Mouse (Mus musculus) gastrocnemius, postnatal 4 days (tissue): ENCODE data around the gene Cytip. TPM values are rescaled to one million over a fixed set of nuclear protein-coding genes. Genes with fewer than 3 reads are reported as not detected.

Experiments
- DNase-seq, 2 experiments: peaks; one replicate each; pipeline ENCODE4 v3.0.0; 2021 to 2022; ENCODE audit warnings: low spot score in 2 of 2, mixed read lengths in 2 of 2
- total RNA-seq, 2 experiments: library from RNA; stranded (reverse); gene quantifications; 2 replicates each; pipeline ENCODE4 v1.2.3; 2021

The Cytip gene
- total RNA-seq, 2 experiments from 2014 or later = 1.3 TPM

DNA sequence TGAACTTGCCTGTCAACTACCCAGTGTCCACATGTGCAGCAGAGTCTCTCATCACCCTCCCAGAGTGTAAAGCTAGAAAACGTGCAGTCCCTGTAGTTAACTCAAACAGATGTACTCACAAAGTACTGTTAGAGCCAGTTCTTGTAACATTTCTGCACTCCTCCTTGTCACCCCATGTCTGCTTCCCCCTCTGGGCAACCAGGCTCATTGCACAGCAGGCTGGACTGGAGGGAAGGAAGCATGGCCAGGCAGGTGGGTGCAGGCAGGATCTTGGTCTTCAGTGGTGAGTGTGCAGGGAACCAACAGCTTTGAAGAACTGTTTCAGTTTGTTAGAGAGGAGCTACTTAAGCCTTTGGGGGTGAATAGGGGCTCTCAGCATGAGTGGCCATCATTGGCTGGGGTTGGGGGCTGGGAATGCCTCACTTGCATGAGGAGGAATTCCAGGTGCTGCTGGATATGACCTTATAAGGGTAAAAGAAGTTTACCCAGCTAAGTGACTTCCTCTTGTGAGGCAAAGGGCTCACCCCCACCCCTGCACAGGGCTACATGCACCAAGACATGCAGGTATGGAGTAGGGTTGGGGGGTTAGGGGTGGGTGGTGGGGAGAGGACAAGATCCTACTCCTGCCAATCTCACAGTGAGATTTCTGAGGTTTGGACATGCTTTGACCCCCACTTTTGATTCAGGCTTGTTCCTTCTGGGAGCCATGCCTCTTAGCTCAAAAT lies 31.7 kb downstream of the Cytip start:
- DNase-seq = no peak

DNA sequence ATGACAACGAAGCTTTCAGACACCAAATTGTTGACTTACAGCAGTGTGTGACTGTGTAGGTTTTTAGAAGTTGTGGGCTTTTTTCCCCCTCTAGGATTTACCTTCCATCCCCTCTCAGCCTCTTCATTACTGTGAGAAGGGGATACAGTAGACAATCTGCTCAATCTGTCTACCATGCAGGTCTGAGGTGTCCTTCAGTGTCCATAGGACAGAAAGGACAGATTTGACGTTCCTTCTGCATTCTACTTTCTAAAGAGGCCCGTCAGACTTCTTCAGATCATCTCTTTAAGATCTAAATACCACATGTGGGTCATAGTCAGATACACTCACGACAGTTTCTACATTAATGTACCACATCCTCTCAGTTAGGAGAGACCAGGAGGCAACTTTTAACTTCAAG lies 33.5 kb downstream of the Cytip start:
- no peak for DNase-seq

DNA sequence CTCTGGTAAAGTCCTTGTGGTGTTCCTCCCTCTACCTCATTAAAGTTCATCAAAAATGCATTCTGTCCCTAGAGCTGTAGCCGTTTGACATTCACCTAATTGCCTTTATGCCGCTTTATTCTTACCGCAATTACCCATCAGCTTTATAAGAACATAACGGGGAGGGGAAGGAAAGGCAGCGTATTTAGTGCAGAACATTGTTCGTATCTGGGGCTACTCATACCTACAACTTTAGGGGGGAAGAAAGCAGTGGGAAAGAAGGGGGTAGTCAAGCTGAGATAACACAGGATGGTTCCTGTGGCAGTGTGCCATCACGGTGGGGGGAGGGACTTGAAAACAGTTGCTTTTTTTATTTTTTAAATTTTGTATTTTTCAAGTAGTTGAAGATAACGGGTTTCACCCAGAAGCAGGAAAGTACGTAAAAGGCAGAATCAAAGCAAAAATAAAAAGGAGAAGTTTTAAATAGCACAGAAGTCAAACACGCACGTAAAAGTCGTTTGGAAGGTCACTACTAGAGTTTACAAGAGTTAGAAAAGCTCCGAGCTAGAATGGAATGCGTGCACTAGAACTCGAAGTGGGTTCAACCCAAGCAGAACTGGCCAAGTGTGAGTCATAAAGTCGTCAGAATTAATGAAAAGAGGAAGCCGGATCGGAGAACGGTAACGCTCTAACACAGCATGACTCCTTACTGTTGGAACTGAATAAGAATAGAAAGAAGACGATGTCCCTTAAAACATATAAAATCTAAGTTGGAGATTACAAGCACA lies 34.6 kb downstream of the Cytip start:
- no peak for DNase-seq

DNA sequence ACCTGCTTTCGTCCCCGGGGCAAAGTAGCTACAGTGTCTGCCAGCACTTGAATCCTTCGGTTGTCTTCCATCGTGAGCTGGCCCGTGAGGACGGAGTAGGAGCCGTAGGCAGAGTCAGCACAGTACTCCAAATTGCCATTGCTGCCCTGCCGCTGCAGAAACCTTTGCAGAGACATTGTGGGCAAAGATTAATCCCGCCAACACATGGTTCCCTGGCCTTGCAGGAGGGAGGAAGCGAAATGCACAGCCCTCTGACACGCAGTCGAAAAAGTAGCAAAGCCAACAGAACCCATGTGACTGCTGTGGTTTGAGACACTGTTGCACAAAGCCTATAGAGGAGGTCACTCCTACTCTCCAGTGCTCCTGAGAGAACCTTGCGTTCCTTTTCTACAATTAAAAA lies 35.5 kb downstream of the Cytip start:
- DNase-seq = no peak

DNA sequence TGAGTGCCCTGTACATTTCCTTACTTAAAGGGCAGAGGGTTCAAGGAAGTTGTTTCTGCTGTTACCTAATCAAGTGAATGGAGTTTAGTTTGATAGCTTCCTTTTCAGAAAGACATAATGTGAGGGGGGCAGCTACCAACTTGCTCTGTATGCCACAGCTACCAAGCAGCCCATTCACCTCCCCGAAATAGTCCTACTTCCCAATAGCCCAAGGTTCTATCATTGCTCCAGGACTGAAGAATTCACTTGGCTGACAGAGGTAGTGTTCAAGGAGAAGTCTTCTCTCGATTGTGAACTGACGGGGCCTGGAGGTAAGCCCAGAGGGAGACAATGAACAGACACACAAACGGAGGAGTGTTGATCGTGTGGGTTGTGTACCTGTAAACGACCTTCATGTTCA lies 36.2 kb downstream of the Cytip start:
- DNase-seq = no peak

DNA sequence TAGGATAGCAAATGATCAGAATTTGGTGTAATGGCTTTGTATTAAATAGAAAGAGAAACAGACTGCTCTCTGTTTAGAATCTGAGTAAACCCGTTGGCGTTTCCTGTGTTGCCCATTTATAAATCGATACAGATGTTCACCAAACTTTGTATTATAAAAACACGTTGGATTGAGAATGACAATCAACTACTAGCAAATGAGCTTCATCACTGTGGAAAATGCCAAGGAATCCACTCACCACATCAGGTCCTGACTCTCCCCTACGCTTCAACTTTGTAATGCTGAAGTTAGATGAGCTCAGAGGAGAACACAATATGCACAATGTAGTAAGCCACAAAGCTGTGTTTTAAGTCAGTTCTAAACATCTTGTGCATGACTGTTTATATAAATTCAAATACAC lies 36.8 kb downstream of the Cytip start:
- no peak for DNase-seq

DNA sequence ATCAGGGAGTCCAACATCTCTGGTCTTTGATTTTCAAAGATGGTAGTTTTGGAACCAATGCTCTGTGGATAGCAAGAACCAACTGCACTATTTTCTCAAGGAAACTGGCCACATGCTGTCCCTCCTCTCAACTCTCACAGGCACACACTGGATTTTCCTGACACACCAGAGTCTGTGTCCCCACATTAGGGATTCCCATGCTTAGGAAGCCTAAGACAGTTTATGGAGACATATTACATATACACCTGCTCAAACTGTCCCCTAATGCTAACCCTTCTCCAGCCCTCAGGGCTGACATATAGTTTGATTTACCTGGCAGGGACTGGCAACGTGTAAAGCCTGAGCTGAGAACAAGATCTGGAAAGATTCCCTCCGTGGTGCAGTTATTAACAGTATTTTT lies 37.2 kb downstream of the Cytip start:
- no peak for DNase-seq

DNA sequence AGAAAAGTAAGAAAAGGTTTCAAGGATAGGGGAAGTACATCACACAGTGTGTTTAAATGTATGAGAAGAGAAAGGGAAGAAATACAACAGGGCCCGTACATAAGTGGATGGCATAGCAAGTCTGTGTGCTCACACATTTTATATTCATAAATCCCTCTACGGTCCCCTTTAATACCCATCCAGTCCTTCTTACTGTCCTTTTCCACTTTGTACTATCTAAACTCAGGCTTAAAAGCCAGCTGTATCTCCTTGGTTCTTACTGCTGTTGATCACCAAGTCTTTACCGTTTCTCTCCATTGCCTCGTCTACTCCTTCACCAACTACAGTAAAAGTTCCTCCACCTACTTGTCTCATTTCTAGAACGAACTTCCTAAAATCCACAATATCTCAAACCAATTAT lies 37.9 kb downstream of the Cytip start:
- DNase-seq = no peak

DNA sequence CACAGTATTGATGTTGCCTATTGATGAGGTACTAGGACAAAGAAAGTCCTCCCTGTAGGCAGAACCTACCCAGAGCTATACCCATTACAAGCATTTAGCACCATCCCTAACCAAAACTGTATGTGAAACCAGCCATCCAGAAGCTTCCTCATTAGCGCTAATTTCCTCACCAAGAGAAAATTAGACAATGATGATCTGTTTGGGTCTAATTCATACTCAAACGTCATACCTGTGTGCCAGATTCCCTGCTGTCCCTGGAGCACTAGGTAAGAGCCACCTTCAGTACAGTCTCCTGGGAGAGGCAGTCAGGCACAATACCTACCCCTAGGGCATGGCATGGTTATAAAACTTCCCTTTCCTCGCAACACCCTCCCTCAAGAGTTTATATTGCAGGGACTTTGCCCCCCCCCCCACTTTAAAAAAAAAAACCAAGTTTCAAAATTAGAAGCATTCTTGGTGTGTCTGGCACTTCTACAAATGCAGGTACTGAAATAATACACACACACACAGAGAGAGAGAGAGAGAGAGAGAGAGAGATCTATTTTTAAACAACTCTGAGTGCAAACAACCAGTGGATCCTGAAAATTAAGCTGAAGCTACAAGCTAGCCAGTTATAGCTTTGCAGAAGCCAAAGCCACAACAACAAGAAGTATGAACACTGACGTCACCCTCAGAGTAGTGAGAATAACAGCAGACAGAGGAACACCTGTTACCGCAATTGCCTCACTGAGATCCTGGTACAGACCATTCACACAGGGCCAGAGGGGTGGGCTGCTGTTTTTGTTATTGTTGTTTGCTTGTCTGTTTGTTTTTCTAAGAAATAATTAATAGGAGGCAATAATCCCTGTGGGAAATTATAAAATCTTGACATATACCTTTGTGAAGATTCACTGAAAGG lies 38.6 kb downstream of the Cytip start:
- no peak for DNase-seq

DNA sequence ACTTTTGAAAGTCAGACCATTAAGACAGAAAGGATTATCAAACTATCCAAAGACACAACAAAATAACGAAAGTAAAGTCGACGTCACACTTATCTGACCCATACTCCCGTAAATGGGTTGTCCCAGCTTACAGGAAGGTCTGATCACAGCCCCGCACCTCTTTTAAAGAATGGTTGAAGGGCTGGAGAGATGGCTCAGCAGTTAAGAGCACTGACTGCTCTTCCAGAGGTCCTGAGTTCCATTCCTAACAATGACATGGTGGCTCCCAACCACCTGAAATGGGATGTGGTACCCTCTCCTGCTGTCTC lies 39.3 kb downstream of the Cytip start:
- DNase-seq = no peak

DNA sequence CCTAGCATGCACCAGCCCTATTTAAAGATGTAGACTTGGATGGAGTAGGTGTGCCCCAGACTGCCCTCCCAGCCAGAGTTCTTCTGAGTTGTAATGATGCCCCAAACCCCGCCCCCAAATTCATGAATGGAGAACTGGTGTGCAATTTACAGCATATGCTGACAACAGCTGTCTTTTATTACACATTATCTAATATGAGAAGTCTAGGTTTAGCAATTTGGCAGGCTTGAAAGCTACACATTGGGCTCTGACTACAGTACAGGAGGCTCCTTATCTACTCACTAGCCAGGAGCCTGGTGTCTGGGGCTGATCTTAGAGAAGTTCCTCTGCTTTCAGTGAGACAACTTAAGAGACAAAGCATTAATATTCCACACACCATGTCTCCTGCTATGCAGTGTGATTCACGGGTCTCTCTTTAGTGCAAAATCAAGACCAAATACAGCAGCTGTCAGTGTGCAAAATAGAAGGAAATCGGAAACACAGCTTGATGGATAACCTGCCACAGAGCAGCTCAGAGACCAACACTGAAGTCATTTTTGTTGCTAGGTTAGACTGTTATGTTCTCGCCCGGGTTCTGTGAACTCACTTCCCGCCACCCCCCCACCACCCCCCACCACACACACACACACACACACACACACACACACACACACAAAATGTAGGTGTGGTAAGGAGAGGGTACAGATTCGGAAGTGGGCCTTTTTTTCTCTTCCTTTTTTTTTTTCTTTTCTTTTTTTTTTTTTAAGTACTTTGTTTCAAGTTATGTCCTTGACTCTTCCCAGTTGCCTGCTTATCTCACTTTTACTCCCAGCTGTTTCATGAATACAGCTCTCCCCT lies 39.8 kb downstream of the Cytip start:
- no peak for DNase-seq

DNA sequence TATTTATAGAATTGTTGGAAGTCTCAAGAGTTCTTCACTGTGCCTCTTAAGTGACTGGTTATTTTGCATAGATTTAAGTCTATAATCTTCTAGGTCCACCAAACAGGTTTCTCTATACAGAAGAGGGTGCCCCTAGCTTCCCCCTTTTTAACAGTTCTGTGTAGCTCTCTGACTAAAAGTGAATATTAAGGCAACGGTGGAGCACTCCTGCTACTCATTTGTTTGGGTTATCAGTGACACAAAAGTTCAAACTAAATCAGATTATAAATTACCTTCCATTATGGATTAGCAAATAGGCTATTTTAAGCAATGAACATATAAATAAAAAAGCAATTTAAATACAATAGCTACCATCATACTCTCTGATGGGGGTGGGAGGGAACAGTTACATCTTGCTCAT lies 40.8 kb downstream of the Cytip start:
- no peak for DNase-seq

DNA sequence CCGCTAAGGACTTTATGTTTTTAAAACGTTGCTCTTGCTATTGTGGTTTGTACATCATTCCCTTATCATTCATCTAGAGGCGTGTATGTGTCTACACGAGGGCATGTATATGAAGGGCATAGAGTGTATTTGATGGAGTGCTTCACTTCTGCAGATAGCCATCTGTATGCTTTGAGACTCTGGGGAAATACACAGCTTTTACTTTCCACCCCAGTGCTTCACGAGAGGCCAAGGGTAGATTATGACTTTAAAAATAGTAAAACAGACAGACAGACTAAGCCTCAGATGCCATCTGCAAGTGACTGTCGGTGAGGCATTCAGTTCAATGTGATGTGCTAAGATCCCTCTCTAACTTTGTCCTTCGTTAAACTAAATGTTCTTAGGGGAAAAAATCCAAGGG lies 41.6 kb downstream of the Cytip start:
- DNase-seq = no peak

DNA sequence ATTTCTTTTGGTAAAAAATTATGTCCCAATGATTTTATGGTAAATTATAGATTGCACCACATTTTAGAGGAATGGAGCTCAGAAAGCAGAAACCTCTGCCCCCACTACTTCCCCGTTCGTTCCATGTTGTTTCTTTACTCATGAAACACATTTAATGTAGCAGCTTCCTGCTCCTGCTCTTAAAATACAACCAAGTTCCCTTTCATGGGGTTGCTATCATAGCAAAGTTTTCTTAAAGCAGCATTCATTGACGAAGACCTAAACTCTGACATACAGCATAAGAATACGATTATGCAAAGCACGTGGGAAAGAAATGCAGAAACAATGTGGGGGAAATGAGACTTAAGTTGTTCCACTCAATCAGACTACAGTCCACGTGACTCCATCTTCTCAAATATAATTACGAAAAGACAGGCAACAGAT lies 45.3 kb downstream of the Cytip start:
- DNase-seq = no peak

DNA sequence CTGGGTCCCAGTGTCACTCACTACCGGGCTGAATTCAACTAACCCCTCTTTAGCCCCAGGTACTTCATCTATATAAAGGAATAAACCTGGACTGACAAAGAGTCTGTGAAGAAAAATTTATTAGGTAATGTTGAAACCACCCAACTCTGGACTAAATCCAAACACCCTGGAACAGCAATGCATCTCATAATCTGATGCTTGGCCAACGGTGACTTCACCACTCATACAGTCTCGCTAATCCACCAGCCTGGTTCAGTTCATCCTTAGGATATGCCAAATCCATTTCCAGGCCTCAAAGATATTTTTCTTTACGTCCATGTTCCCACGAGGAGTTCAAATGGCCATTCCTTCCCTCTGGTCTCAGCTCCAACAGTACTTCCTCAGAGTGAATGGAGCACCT lies 48.8 kb downstream of the Cytip start:
- DNase-seq = no peak

DNA sequence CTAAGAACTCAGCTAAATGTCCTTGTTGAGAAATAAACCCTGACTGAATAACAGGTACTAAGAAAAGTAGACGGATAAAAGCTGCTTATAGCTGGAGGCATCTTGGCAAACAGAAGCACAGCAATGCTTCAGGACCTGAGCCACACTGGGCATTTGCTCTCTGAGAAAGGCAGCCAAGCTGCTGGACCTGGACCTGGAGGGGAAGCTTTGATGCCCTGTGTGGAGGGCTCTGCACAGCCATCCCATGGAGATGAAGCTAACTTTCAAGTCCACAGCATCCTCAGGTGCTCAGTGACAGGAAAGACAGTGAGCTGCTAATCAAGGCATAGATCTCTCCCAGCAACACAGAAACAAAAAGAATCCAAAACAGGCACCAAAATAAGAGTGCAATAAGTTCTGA lies 54.8 kb downstream of the Cytip start:
- no peak for DNase-seq

DNA sequence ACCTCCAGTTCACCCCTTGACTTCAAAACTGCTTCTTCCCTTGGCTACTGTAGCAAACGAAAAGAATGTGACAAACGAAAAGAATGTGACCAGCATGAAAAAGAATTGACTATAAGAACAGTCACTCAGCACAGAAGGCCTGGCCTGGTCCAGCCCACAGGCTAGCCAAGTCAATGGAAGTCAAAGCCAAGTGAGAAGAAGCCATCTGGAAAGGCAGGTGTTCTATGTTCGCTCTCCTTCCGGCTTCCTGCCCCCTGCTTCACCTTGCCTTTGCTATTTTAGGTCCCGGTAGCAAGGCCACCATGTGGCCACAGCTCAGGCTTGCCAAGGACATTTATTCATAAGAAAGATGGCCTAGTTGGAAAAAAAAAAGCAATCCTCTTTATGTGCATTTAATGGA lies 56.7 kb downstream of the Cytip start:
- no peak for DNase-seq

DNA sequence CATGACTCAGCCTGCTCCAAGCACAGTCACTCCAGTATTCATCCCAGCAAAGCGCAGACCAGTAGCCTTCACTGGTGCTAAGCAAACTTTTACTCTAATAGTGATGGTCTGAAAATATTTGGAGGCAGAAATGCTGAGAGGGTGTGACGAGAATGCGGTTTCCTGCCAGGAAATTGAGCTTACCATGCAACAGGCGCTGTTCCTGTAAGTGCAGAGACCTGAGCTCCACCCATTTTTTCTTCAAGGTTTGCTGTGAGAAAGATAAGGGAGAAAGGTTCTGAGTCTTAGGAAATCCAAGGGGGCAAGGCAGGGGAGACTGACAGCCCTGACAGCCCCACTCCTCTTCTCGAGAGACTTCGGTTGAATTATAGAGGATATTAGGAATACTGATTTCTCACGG lies 57.7 kb downstream of the Cytip start:
- DNase-seq = no peak

DNA sequence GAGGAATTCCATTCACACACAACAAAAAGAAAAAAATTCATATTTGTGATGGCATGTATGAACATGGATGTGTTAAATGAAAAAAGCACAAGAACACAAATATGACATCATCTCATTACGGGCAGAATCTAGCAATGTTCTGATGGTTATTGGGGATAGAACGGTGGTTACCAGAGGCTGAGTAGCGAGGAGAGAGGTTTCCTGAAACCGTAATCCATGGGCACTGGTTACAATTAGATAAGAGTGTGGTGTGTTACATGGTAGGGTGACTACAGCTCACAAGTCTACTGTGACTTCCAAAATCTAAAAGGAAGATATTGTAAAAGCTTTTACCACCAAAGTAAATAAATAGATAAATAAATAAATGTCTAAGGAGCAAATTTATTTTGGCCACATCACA lies 58.8 kb downstream of the Cytip start:
- DNase-seq = no peak

DNA sequence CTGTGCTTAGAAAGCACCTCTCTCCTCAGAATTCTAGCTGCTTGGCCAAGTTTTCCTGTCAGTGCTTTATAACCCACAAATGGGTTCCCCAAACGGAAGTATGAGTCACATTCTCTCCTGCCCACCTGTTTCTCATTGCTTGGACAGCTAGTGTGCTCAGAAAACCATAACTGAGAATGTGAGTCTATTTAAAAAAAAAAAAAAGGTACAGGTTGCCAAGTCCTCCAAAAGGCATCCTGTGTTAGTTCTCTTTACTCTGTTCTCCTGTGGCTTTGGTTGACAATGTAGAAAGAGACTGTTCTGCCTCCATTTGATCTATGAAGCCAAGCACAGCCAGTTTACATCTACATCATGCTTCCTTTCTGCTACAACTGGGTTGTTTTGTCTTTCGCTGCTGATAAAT lies 60.3 kb downstream of the Cytip start:
- DNase-seq = no peak

DNA sequence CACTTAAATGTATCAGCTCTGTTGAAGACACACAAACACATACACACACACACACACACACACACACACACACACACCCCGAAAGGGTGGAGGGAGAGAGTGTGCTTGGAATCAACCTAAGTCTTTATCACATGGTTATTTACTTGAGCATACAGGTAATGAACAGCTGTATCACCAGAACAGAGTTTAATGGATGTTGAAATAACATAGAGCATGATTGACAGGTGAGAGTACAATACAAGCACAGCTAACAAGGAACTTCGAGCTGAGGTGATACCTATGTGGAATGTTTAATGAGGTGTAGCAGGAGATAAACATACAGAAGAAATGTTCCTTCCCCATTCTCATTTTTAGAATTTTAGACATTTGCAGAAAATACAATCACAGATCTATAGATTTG lies 62.7 kb downstream of the Cytip start:
- DNase-seq = no peak
